Mouse (Mus musculus) embryonic stem cell, embryonic (primary cell): ENCODE measurements around the gene Kcnj16.

Experiments used
- CTCF ChIA-PET, 4 experiments: fragments of 300-600 bp in 2 of 4; fragments of 350-600 bp in 2 of 4; sonication (Branson Sonifier 250); formaldehyde crosslinking; loops; one replicate each; lab custom pipeline; 2022; ENCODE audit warnings: inconsistent platforms in 2 of 4; lab: Charles Lee
- POLR2A ChIA-PET, 4 experiments: fragments of 300-600 bp in 2 of 4; fragments of 350-600 bp in 2 of 4; sonication (Branson Sonifier 250); formaldehyde crosslinking; loops; one replicate each; lab custom pipeline; 2022; ENCODE audit warnings: antibody characterized with exemption in 4 of 4, inconsistent platforms in 1 of 4; lab: Charles Lee

Gene Kcnj16

GRCm38 (mm10) chr11:110967762-110968135 is at the start of gene Kcnj16:
TSS of gene Kcnj16 (plus strand) at chr11:110968033.
- CTCF ChIA-PET = interaction anchor here in 2 of 4 experiments (0.6 to 0.7 kb wide), 2 partner anchors 559 to 1814 kb away, joined by 3 to 4 read pairs; partner anchors contain the start of gene Sox9 (in 1 of the 2)
- POLR2A ChIA-PET = interaction anchor here in 1 of 4 experiments (0.9 kb wide), 1 partner anchor 10 kb away, joined by 3 read pairs; no protein-coding TSS in a partner anchor

- CTCF ChIA-PET = no interaction called here
- POLR2A ChIA-PET = no interaction called here
Measured at GRCm38 (mm10) chr11:110918808-110919465, 48.9 kb upstream of the Kcnj16 start.

- POLR2A ChIA-PET = no interaction called here
- CTCF ChIA-PET = no interaction called here
Measured at GRCm38 (mm10) chr11:110935699-110936098, 32.1 kb upstream of the Kcnj16 start.

GRCm38 (mm10) chr11:110942280-110942679 is 25.6 kb upstream of the Kcnj16 start:
- ChIA-PET POLR2A (no interaction called here), CTCF (no interaction called here)

- POLR2A ChIA-PET = no interaction called here
- CTCF ChIA-PET = no interaction called here
Measured at GRCm38 (mm10) chr11:110942695-110943135, 25.1 kb upstream of the Kcnj16 start.

GRCm38 (mm10) chr11:110956665-110957064 is 11.2 kb upstream of the Kcnj16 start:
- POLR2A ChIA-PET = interaction anchor here in 1 of 4 experiments (0.6 kb wide), 1 partner anchor 98 kb away, joined by 3 read pairs; no protein-coding TSS in a partner anchor
- CTCF ChIA-PET = no interaction called here

- ChIA-PET POLR2A (no interaction called here), CTCF (no interaction called here)
Measured at GRCm38 (mm10) chr11:110961592-110962021, 6.2 kb upstream of the Kcnj16 start.

GRCm38 (mm10) chr11:110967019-110967761 is 643 bp upstream of the Kcnj16 start:
- ChIA-PET POLR2A (interaction anchor here in 1 of 4 experiments (0.9 kb wide), 1 partner anchor 10 kb away, joined by 3 read pairs; no protein-coding TSS in a partner anchor), CTCF (interaction anchor here in 2 of 4 experiments (0.6 to 0.7 kb wide), 3 partner anchors 559 to 1815 kb away, joined by 3 to 5 read pairs (median 4); partner anchors contain the start of gene Sox9 (in 1 of the 2))

GRCm38 (mm10) chr11:110968901-110969300 is 1.1 kb downstream of the Kcnj16 start:
- CTCF ChIA-PET = no interaction called here
- POLR2A ChIA-PET = no interaction called here

GRCm38 (mm10) chr11:110985508-110985907 is 17.7 kb downstream of the Kcnj16 start:
- CTCF ChIA-PET = no interaction called here
- POLR2A ChIA-PET = no interaction called here

- POLR2A ChIA-PET = interaction anchor here in 2 of 4 experiments (0.7 kb wide), 2 partner anchors 21 to 1426 kb away, joined by 3 to 10 read pairs; no protein-coding TSS in a partner anchor
- CTCF ChIA-PET = no interaction called here
Measured at GRCm38 (mm10) chr11:110985949-110986348, 18.1 kb downstream of the Kcnj16 start.

- CTCF ChIA-PET = no interaction called here
- POLR2A ChIA-PET = no interaction called here
Measured at GRCm38 (mm10) chr11:110993616-110994015, 25.8 kb downstream of the Kcnj16 start.

GRCm38 (mm10) chr11:110997211-110997610 is 29.4 kb downstream of the Kcnj16 start:
- POLR2A ChIA-PET = no interaction called here
- CTCF ChIA-PET = interaction anchor here in 1 of 4 experiments (0.6 kb wide), 1 partner anchor 1747 kb away, joined by 3 read pairs; no protein-coding TSS in a partner anchor

- ChIA-PET POLR2A (no interaction called here), CTCF (no interaction called here)
Measured at GRCm38 (mm10) chr11:111005103-111005502, 37.3 kb downstream of the Kcnj16 start.

- CTCF ChIA-PET = no interaction called here
- POLR2A ChIA-PET = no interaction called here
Measured at GRCm38 (mm10) chr11:111009471-111009870, 41.6 kb downstream of the Kcnj16 start.

- ChIA-PET POLR2A (no interaction called here), CTCF (no interaction called here)
Measured at GRCm38 (mm10) chr11:111016206-111016605, 48.4 kb downstream of the Kcnj16 start.

GRCm38 (mm10) chr11:111020211-111020610 is 52.4 kb downstream of the Kcnj16 start:
- CTCF ChIA-PET = interaction anchor here in 1 of 4 experiments (0.5 kb wide), 1 partner anchor 45 kb away, joined by 6 read pairs; no protein-coding TSS in a partner anchor
- POLR2A ChIA-PET = no interaction called here

- CTCF ChIA-PET = no interaction called here
- POLR2A ChIA-PET = no interaction called here
Measured at GRCm38 (mm10) chr11:111022681-111023281, 54.9 kb downstream of the Kcnj16 start.

GRCm38 (mm10) chr11:111042175-111042574 is 74.3 kb downstream of the Kcnj16 start:
- CTCF ChIA-PET = no interaction called here

More at GRCm38 (mm10) chr11:111042175-111042574, 74.3 kb downstream of the Kcnj16 start:
- POLR2A ChIA-PET = interaction anchor here in 1 of 4 experiments (0.6 kb wide), 1 partner anchor 8 kb away, joined by 3 read pairs; no protein-coding TSS in a partner anchor
